Mouse (Mus musculus) cerebellum, postnatal 25 days (tissue): ENCODE measurements around the gene Prl8a8.

Source experiments
- DNase-seq, 2 experiments: peaks; one replicate each; pipeline ENCODE4 v3.0.0; 2021; ENCODE audit warnings: mixed read lengths in 2 of 2

Gene Prl8a8

GRCm38 (mm10) chr13:27513117-27513516 is at the start of gene Prl8a8:
Prl8a8 (minus strand) TSS chr13:27513217.
- no peak for DNase-seq

- no peak for DNase-seq
Measured at GRCm38 (mm10) chr13:27553336-27553735, 40.3 kb upstream of the Prl8a8 start.

DNA sequence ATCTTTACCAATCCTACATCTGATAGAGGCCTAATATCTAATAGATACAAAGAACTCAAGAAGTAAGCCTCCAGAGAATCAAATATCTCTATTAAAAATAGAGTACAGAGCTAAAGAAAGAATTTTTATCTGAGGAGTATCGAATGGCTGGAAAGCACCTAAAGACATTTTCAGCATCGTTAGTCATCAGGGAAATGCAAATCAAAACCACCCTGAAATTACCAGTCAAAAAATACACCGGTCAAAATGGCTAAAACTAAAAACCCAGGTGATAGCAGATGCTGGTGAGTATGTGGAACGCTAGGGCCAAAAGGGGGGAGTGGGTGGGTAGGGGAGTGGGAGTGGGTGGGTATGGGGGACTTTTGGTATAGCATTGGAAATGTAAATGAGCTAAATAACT is 10.1 kb upstream of the Prl8a8 start:
- DNase-seq, result no peak

GRCm38 (mm10) chr13:27507645-27508044 is 5.4 kb downstream of the Prl8a8 start:
- no peak for DNase-seq
